Mouse (Mus musculus) adrenal gland, adult 10 weeks (tissue): ENCODE results near the gene Sorcs2. TPM values are rescaled to one million over a fixed set of nuclear protein-coding genes. Genes with fewer than 3 reads are reported as not detected.

Experiments used
- polyA plus RNA-seq: library from polyadenylated mRNA; stranded (reverse); fragments of 350-450 nt; fragmentation: Illumina TruSeq; extraction: RNeasy Lipid Tissue Mini Kit (QIAGEN cat#74804); gene quantifications from one replicate; pipeline ENCODE4 v1.2.3, GENCODE M21; 2014; ENCODE audit warnings: low read depth, low replicate concordance

Gene Sorcs2
- 1.2 TPM for polyA plus RNA-seq

DNA sequence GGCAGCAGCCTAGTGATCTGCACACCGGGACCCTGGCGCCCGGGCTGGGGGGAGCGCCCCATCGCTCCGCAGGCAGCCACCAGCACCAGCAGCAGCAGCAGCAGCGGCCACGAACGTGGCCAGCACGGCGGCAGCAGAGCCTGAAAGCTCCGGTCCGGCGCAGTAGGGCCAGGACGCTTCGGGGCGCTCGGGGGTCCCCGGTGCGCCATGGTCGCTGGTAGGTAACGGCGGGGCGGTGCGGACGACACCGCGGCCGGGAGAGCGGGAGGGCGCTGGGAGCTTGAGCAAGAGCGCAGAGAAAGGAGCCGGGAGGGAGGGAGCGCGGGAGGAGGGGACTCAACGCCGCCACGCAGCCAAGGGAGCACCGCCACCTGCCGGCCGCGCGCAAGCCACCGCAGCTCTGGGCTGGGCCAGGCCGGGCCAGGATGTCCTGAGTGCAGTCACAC is at the start of gene Sorcs2:
TSS of gene Sorcs2 (minus strand) at position 303 of the 446 bp plus-strand sequence.

DNA sequence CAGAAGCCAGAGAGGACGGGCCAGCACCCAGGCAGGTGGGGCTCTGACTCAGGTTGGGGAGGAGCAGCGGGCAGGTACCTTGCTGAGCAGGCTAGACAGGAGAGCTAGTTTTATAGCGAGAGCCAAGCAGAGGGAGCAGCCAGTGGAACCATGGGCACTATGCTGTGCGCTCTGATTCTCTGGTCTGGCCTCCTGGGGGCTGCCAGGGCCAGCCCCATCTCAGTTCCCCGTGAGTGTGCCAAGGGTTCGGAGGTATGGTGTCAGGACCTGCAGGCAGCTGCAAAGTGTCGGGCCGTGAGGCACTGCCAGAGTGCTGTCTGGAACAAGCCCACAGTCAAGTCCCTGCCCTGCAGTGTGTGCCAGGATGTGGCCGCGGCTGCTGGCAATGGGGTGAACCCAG is 194.0 kb downstream of the Sorcs2 start, which contains the start of gene Psapl1:
TSS of gene Psapl1 (plus strand) at position 106 of the 400 bp plus-strand sequence.

Other genes starting within 250 kb of the Sorcs2 start
- gene Psapl1, start 194.1 kb downstream of the Sorcs2 start, polyA plus RNA-seq = not detected
- 27.3 TPM for gene Grpel1, start 66.9 kb upstream of the Sorcs2 start, polyA plus RNA-seq
- gene Tada2b, start 86.1 kb upstream of the Sorcs2 start, polyA plus RNA-seq = 33.2 TPM
- gene Ccdc96, start 86.4 kb upstream of the Sorcs2 start, polyA plus RNA-seq = 0.23 TPM
- gene Tbc1d14, start 195.1 kb upstream of the Sorcs2 start, polyA plus RNA-seq = 32.3 TPM